Mouse (Mus musculus) hindbrain, embryonic 15.5 days (tissue): ENCODE data around the gene Chd2. TPM values are rescaled to one million over a fixed set of nuclear protein-coding genes. Genes with fewer than 3 reads are reported as not detected.
"Not testable (repeated sequence)": the region's sequence is repeated elsewhere in the genome, so short reads cannot be mapped to it uniquely, and the experiment has no call there.

ENCODE experiments used
- ATAC-seq: fragments of 200-750 bp; cut with Nextera tagmentation; 2 replicates; pipeline ENCODE4 v1.8.0; 2017; ENCODE audit warnings: low read depth, moderate number of reproducible peaks, moderate TSS enrichment; ENCODE audit not compliant: low FRiP score
- H3K27ac ChIP-seq: fragments of 300-500 bp; sonication (generic); replicated peaks from 2 replicates; pipeline ENCODE4 v1.5.1; 2015; ENCODE audit warnings: mild to moderate bottlenecking, inconsistent platforms
- H3K27me3 ChIP-seq: fragments of 300-500 bp; sonication (generic); 2 replicates; pipeline ENCODE4 v1.6.1; 2015; ENCODE audit warnings: control low read depth, inconsistent platforms
- H3K36me3 ChIP-seq: fragments of 300-500 bp; sonication (generic); 2 replicates; pipeline ENCODE4 v1.6.1; 2015; ENCODE audit warnings: control low read depth, inconsistent platforms
- H3K4me1 ChIP-seq: fragments of 300-500 bp; sonication (generic); replicated peaks from 2 replicates; pipeline ENCODE4 v1.6.1; 2015; ENCODE audit warnings: control low read depth, inconsistent platforms
- H3K4me2 ChIP-seq: fragments of 300-500 bp; sonication (generic); 2 replicates; pipeline ENCODE4 v1.6.1; 2015; ENCODE audit warnings: moderate library complexity, mild to moderate bottlenecking, inconsistent platforms
- H3K4me3 ChIP-seq: fragments of 300-500 bp; sonication (generic); 2 replicates; pipeline ENCODE4 v1.5.1; 2015; ENCODE audit warnings: mild to moderate bottlenecking, inconsistent platforms
- H3K9ac ChIP-seq: fragments of 300-500 bp; sonication (generic); 2 replicates; pipeline ENCODE4 v1.6.1; 2015; ENCODE audit warnings: inconsistent platforms
- H3K9me3 ChIP-seq: fragments of 300-500 bp; sonication (generic); 2 replicates; pipeline ENCODE4 v1.6.1; 2016; ENCODE audit warnings: control low read depth, inconsistent platforms
- WGBS: fragments of 180-500 bp; shearing (Covaris S2); methylation state at CpG from one replicate; pipeline ENCODE4 v1.1.7; 2015; 5-methylcytosine and 5-hydroxymethylcytosine counted together
- polyA plus RNA-seq: library from polyadenylated mRNA; unstranded; fragments of >200 nt; fragmentation: Nextera tagmentation; extraction: Ambion mirVana; gene quantifications from 2 replicates; pipeline ENCODE4 v1.2.1, GENCODE M21; 2015

Chd2 gene
- polyA plus RNA-seq, 1 experiment from 2014 or later, result 34.9 TPM

GRCm38 (mm10) chr7:73535861-73536200 is 5.8 kb downstream of the Chd2 start:
- Histone ChIP-seq H3K27me3 (no peaks in the 10 kb centered on the region), H3K4me1 (peaks cover 51% of the 10 kb centered on the region)
- WGBS, result 67% methylated on average over 4 of the region's 4 CpGs

GRCm38 (mm10) chr7:73534937-73535860 is 6.4 kb downstream of the Chd2 start:
- Histone ChIP-seq H3K4me3 (no peak overlapping the region), H3K9ac (no peak overlapping the region), H3K4me1 (peaks cover 51% of the 10 kb centered on the region), H3K4me2 (0 out of 2 replicates have a peak overlapping the region, but pooled peaks have one; percentile 11), H3K36me3 (no peaks in the 10 kb centered on the region), H3K27me3 (no peaks in the 10 kb centered on the region), H3K27ac (0 out of 2 replicates have a peak overlapping the region, but pooled peaks have one; percentile 10), H3K9me3 (no peaks in the 10 kb centered on the region)
- WGBS, result 77% methylated on average over 2 of the region's 2 CpGs
- ATAC-seq, result no peak

More at GRCm38 (mm10) chr7:73535861-73536200, 5.8 kb downstream of the Chd2 start:
- H3K9me3 ChIP-seq, result no peaks in the 10 kb centered on the region
- no peak overlapping the region for H3K9ac ChIP-seq
- H3K27ac ChIP-seq, result 0 out of 2 replicates have a peak overlapping the region, but pooled peaks have one; percentile 10
- no peaks in the 10 kb centered on the region for H3K36me3 ChIP-seq
- no peak overlapping the region for H3K4me3 ChIP-seq
- H3K4me2 ChIP-seq, result peak overlapping the region; percentile 11; the same call in 1 of the 2 replicates
- ATAC-seq, result no peak

GRCm38 (mm10) chr7:73533457-73533856 is 8.2 kb downstream of the Chd2 start:
- 54% methylated on average over 2 of the region's 2 CpGs for WGBS
- no peaks in the 10 kb centered on the region for H3K9me3 ChIP-seq
- peaks cover 51% of the 10 kb centered on the region for H3K4me1 ChIP-seq
- no peaks in the 10 kb centered on the region for H3K27me3 ChIP-seq
- peak overlapping the region; percentile 6 for H3K27ac ChIP-seq
- H3K36me3 ChIP-seq, result no peaks in the 10 kb centered on the region
- H3K4me2 ChIP-seq, result no peak overlapping the region
- no peak for ATAC-seq
- no peak overlapping the region for H3K4me3 ChIP-seq
- no peak overlapping the region for H3K9ac ChIP-seq

GRCm38 (mm10) chr7:73532916-73533315 is 8.7 kb downstream of the Chd2 start:
- Histone ChIP-seq H3K27me3 (no peaks in the 10 kb centered on the region), H3K4me3 (no peak overlapping the region), H3K9me3 (no peaks in the 10 kb centered on the region), H3K9ac (no peak overlapping the region), H3K4me2 (no peak overlapping the region), H3K4me1 (peaks cover 51% of the 10 kb centered on the region), H3K36me3 (no peaks in the 10 kb centered on the region), H3K27ac (peak overlapping the region; percentile 6; the same call in 1 of the 2 replicates)
- no peak for ATAC-seq
- 72% methylated on average over 3 of the region's 3 CpGs for WGBS

GRCm38 (mm10) chr7:73532139-73532538 is 9.5 kb downstream of the Chd2 start:
- 77% methylated on average over 3 of the region's 3 CpGs for WGBS
- Histone ChIP-seq H3K36me3 (no peaks in the 10 kb centered on the region), H3K27ac (peak overlapping the region; percentile 54), H3K9me3 (no peaks in the 10 kb centered on the region), H3K4me3 (no peak overlapping the region), H3K4me1 (peaks cover 50% of the 10 kb centered on the region), H3K9ac (no peak overlapping the region), H3K27me3 (no peaks in the 10 kb centered on the region), H3K4me2 (no peak overlapping the region)
- ATAC-seq, result no peak

- Histone ChIP-seq H3K27ac (peak overlapping the region; percentile 54), H3K4me3 (no peak overlapping the region), H3K4me2 (no peak overlapping the region), H3K9ac (no peak overlapping the region), H3K36me3 (no peaks in the 10 kb centered on the region), H3K27me3 (no peaks in the 10 kb centered on the region), H3K9me3 (no peaks in the 10 kb centered on the region), H3K4me1 (peaks cover 44% of the 10 kb centered on the region)
- no peak for ATAC-seq
- 70% methylated on average over 7 of the region's 7 CpGs for WGBS
Observed at GRCm38 (mm10) chr7:73531506-73532093, 10.0 kb downstream of the Chd2 start.

- H3K4me3 ChIP-seq, result no peak overlapping the region
- no peak overlapping the region for H3K4me2 ChIP-seq
- H3K9ac ChIP-seq, result no peak overlapping the region
- no peaks in the 10 kb centered on the region for H3K27me3 ChIP-seq
- WGBS, result 84% methylated on average over 5 of the region's 5 CpGs
- no peaks in the 10 kb centered on the region for H3K36me3 ChIP-seq
- no peak for ATAC-seq
- no peaks in the 10 kb centered on the region for H3K9me3 ChIP-seq
- H3K27ac ChIP-seq, result peak overlapping the region; percentile 54; the same call in 1 of the 2 replicates
- peaks cover 39% of the 10 kb centered on the region for H3K4me1 ChIP-seq
Observed at GRCm38 (mm10) chr7:73530846-73531245, 10.8 kb downstream of the Chd2 start.

- no peak for ATAC-seq
- no peaks in the 10 kb centered on the region for H3K27me3 ChIP-seq
- peaks cover 33% of the 10 kb centered on the region for H3K4me1 ChIP-seq
- H3K9me3 ChIP-seq, result no peaks in the 10 kb centered on the region
- no peak overlapping the region for H3K4me3 ChIP-seq
- no peak overlapping the region for H3K9ac ChIP-seq
- H3K27ac ChIP-seq, result no peak overlapping the region
- 96% methylated on average over 5 of the region's 5 CpGs for WGBS
- H3K4me2 ChIP-seq, result no peak overlapping the region
- H3K36me3 ChIP-seq, result no peaks in the 10 kb centered on the region
Observed at GRCm38 (mm10) chr7:73530164-73530563, 11.5 kb downstream of the Chd2 start.

GRCm38 (mm10) chr7:73529261-73529660 is 12.4 kb downstream of the Chd2 start:
- H3K4me2 ChIP-seq, result no peak overlapping the region
- no peaks in the 10 kb centered on the region for H3K9me3 ChIP-seq
- no peak overlapping the region for H3K9ac ChIP-seq
- H3K4me3 ChIP-seq, result no peak overlapping the region
- H3K36me3 ChIP-seq, result no peaks in the 10 kb centered on the region
- ATAC-seq, result no peak
- 87% methylated on average over 6 of the region's 6 CpGs for WGBS
- H3K27me3 ChIP-seq, result no peaks in the 10 kb centered on the region
- no peak overlapping the region for H3K27ac ChIP-seq
- H3K4me1 ChIP-seq, result peaks cover 36% of the 10 kb centered on the region

- H3K36me3 ChIP-seq, ATAC-seq, H3K4me2 ChIP-seq, H3K9ac ChIP-seq, H3K9me3 ChIP-seq, H3K27me3 ChIP-seq, H3K27ac ChIP-seq, H3K4me3 ChIP-seq: not testable (repeated sequence)
- 94% methylated on average over 7 of the region's 7 CpGs for WGBS
- H3K4me1 ChIP-seq, result peaks cover 31% of the 10 kb centered on the region
Observed at GRCm38 (mm10) chr7:73528377-73528894, 13.2 kb downstream of the Chd2 start.

- 89% methylated on average over 4 of the region's 4 CpGs for WGBS
- Histone ChIP-seq H3K27me3 (no peaks in the 10 kb centered on the region), H3K36me3 (no peaks in the 10 kb centered on the region), H3K4me3 (no peak overlapping the region), H3K9me3 (no peaks in the 10 kb centered on the region), H3K4me2 (no peak overlapping the region), H3K4me1 (peaks cover 24% of the 10 kb centered on the region), H3K27ac (no peak overlapping the region), H3K9ac (no peak overlapping the region)
- no peak for ATAC-seq
Observed at GRCm38 (mm10) chr7:73527225-73527624, 14.4 kb downstream of the Chd2 start.

GRCm38 (mm10) chr7:73524454-73524952 is 17.1 kb downstream of the Chd2 start:
- no peaks in the 10 kb centered on the region for H3K9me3 ChIP-seq
- no peaks in the 10 kb centered on the region for H3K27me3 ChIP-seq
- no peak overlapping the region for H3K4me3 ChIP-seq
- ATAC-seq, result peak; percentile 78; the same call in 1 of the 2 replicates
- 37% methylated on average over 9 of the region's 9 CpGs for WGBS
- H3K4me1 ChIP-seq, result peaks cover 27% of the 10 kb centered on the region
- H3K27ac ChIP-seq, result peak overlapping the region; percentile 85
- H3K36me3 ChIP-seq, result no peaks in the 10 kb centered on the region
- H3K9ac ChIP-seq, result no peak overlapping the region
- H3K4me2 ChIP-seq, result peak overlapping the region; percentile 7; the same call in 1 of the 2 replicates
